Mouse (Mus musculus): ENCODE measurements around the gene Xaf1. TPM values are rescaled to one million over a fixed set of nuclear protein-coding genes. Genes with fewer than 3 reads are reported as not detected.
"Not testable (repeated sequence)": the region's sequence is repeated elsewhere in the genome, so short reads cannot be mapped to it uniquely, and the experiment has no call there.

Gene Xaf1
- total and polyA plus RNA-seq, 3 experiments = 22.3 to 28.9 (median 26.9) TPM

DNA sequence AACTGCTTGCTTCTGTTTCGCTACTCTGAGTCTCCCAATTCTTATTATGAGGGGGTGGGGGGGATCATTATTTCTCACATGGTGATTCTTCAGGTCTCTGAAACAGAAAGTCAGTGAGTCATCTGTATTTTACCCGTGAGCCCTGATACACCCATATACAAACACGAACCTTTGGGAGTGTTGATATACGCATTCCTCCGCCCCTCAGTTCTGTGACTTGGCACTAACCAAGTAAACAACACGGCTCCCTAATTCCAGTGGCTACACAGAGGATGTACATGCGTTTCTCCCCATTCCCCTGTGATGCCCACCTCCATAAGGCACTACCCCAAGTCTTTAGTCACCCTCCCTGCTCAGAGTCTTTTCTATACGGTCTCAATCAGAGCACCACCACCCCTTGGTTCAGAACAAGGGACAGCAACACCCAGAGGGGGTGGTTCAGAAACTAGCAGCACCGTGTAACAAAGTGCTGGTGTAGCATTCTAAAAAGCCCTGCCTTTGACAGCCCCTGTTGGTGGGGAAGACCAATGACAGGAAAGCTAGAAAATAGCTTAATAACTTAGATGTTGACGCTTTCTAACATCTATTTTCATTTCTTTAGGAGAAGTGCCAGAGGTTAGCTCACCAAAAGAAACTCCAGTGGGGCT is 10.0 kb downstream of the Xaf1 start:
- DNase-seq = no peak

DNA sequence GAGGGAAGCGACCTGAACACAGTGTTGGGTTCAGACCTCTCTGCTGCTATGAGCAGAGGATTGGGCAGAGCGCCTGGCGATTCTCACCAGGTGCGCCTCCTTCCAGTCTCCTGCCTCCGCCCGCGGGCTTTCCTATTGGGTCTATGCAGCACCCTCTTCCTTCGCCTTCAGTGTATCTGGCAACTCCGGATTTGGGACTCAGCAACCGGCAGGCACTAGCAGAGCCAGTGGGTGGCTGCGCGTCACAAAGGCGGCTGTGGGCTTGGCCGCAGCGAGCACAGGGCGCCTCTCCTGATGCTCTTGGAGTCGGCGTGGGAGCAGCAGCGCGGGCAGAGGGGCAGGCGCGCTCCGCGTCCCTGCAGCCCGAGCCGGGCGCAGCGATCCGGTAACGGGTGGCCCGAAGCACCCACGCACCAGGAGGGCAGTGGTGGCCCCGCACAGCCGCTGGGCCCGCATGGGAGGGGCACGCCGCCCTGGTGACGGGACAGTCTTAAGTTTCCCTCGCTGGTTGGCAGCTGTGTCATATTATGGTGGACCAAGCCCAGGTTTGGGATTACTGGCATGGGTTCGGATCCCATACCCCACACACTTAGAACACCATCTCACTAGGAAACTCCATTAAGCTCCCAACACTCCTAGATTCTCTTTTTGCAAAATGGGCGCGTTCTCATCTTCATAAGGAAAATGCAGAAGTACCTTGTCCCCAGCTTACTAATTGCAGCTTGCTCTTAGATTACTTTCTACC is 12.9 kb downstream of the Xaf1 start, which contains the start of gene Fbxo39:
Fbxo39 (plus strand) TSS at position 294 of the 745 bp plus-strand sequence.
- no peak for DNase-seq

DNA sequence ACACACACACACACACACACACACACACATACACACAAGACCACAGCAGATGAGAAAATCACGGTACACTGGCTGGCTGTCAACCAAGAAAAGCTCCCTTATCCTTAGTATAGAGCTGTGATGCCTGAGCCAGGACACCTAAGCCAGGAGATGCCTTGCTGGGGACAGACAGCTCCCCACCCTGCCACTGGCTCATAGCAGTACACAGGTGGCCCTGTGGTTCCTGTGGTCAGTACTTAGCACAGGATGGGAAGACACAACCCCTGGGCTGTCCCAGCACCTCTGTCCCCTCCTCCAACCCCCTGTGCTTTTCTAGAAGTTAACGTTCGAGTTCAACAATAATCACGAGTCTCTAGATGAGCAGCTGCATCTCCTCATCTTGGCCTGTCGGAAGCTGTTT is 16.6 kb downstream of the Xaf1 start:
- no peak for DNase-seq

DNA sequence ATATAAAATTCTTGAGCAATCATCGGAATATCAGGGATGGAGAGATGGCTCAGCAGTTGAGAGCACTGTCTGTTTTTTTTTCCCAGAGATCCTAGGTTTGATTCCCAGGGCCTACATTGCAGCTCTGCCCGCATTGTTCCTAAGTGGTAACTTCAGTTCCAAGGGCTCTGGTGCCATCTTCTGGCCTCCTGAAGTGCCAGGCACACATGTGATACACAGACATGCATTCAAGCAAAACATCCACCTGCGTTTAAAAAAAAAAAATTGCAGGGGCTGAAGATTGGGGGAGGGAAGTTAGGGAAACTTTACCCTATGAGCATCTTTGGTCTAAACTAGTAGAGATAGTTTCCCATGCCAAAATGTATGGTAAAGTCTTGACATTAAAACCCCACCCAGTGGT is 23.0 kb downstream of the Xaf1 start:
- no peak for DNase-seq

DNA sequence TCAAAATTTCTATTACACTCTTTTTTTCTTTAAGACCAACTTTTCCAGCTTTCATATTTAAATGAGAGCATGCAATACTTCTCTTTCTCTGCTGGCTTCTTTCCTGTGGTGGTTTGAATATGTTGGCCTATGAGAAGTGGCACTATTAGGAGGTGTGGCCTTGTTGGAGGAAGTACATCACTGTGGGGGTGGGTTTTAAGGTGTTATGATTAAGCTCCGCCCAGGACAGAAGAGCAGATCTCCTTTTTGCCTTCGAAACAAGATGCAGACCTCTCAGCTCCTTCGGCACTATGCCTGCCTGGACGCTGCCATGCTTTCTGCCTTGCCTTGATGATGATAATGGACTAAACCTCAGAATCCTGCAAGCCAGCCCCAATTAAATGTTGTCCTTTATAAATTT is 24.3 kb downstream of the Xaf1 start:
- DNase-seq = no peak

- no peak for DNase-seq
These were observed 31.7 kb downstream of the Xaf1 start for GRCm38 (mm10) chr11:72332951-72333667.

DNA sequence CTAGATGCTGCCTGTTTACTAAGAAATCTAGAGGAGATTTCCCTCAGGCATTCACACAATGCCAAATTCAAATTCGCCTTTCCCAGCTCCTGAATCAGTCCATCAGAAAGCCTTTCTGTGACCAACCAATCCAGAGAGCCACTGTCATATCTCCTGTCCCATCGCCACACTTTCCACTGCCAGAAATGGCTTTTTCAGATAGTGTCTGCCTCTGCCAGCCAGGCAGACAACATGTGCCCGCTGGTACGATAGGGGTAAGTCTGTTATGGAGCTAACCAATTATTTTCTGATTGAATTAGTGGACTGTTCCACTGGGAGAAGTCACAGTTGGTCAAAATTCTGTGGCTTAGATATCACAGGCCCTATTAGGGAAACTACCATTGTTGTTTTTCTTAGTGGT is 33.2 kb downstream of the Xaf1 start:
- DNase-seq = no peak

DNA sequence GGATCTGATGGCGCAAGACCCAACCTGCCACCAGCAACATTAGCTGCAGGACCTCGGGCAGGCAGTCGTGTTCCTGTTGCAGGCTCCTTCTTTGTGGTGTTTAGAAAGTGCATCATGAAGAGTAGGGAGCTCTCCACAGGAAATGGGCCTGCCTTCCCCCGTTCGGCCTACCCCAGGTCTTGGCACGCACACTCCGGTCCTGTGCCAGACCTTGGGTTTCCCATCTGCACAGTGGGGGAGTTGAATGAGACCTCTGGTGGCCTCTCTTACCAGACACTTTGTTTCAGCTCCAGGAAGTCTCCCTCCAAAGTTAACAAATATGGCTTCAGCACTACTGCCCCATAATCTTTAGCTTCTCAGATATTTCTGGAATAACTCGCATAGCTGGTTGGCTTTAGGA is 35.3 kb downstream of the Xaf1 start:
- DNase-seq = no peak

- no peak for DNase-seq
These were observed 37.0 kb downstream of the Xaf1 start for GRCm38 (mm10) chr11:72338437-72338871.

GRCm38 (mm10) chr11:72339716-72340115 is 38.3 kb downstream of the Xaf1 start:
- no peak for DNase-seq

DNA sequence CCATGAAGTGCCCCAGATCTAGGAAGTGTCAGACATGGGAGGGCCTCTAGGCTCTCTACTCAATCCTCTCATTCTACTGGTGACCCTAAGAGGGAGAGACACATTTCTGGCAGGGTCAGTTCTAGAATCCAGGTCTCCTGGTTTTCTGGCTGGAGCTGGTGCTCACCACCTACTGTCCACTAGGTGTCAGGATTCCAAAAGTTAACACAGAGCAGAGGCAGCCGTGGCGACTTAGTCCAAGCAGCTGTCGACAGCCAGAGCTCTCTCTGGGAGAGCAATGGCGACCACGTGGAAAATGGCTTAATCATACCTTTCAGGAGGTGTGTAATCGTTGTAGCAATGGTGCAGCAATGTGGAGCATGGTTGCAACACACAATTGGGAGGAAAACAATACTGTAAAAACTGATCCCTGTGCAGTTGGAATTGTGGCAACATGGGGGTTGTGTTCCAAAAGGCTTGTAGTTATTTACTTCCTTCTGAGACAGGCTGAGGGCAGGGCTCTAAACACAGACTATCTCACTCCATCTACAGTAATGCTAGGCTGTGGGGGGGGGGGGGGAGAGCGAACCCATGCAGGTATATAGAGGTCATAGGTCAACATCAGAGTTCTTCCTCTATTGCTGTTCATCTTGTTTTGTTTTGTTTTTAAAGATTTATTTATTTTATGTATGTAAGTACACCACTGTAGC is 41.3 kb downstream of the Xaf1 start:
- peak; percentile 63 for DNase-seq

GRCm38 (mm10) chr11:72343238-72343625 is 41.8 kb downstream of the Xaf1 start:
- not testable (repeated sequence) for DNase-seq

DNA sequence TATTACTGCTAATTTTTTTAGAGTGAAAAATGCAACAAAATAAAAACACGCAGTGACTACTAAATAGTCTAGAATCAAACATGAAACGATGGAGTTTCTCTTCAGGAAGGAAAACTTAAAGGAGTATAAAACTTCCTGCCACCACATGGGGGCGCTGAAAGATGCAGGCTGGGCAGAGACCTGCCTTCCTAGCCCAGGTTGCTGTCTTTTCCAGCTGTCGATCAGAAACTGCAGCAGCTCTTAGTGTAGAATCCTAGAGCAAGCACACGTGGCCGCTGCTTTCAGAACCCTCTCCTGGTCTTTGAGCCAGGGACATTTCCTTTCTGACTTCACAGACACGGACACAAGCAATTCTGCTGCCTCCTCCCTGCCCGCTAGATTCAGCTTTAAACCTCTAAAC is 42.5 kb downstream of the Xaf1 start:
- peak; percentile 43 for DNase-seq

DNA sequence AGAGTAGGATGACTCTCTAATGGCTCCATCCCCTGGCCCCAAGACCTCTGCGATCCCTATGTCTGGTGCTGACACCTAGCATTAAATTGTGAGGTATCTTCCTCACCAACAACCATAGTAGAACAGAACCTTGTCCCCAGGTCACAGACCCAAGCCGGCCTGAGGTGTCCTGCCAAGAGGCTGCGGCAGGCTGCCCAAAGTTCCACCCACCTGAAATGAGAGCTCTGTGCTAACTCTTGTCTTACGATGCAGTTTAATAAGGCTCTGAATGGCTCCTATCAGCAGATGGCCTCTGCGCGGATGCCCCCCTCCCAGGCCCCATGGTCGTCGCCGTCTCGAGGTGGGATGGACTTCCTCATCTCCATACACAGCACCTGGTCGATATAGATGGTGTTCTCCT is 43.1 kb downstream of the Xaf1 start:
- DNase-seq = no peak

DNA sequence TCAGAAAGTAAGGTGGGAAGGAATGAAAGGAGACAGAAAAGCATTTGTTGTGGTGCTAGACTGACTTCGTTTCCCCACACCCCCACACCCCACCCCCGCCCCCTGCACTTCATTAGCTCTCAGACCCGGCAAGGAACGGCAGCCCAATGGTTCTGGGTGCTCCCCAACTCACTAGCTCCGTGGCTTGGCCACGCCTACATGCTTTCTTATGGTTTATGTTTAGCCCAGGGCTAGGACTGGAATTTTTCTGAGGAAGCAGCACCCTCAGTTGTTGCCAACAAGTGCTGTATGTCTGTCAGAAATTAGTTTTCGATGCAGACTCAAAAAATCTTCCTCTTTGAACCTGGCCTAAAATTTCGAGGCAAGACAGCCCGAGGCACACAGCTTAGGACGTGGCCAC is 47.1 kb downstream of the Xaf1 start:
- DNase-seq = no peak

GRCm38 (mm10) chr11:72349016-72349415 is 47.6 kb downstream of the Xaf1 start:
- no peak for DNase-seq

GRCm38 (mm10) chr11:72349652-72350051 is 48.2 kb downstream of the Xaf1 start:
- DNase-seq = no peak

- DNase-seq = no peak
These were observed 50.8 kb downstream of the Xaf1 start for GRCm38 (mm10) chr11:72352272-72352671.

DNA sequence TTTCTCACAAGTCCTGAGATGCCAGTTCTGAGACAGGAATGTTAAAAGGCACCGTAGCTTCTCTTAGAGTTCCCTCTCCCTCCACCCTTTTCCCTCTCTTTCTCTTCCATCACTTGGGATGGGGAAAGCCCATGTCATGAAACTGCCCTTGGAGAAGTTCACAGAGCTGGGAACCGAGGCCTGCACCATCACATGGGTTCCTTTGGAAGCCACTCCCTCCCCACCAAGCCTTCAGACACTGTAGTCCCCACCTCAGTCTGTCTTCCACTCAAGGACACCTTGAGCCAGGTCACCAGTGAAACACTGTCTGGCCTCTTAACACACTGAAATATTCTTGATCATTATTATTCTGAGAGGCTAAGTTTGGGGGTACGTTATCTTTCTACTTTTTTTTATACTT is 51.8 kb downstream of the Xaf1 start:
- DNase-seq = no peak

GRCm38 (mm10) chr11:72354971-72355728 is 53.7 kb downstream of the Xaf1 start:
- peak; percentile 63 for DNase-seq
